Mouse (Mus musculus) forelimb bud, embryonic 11.5 days (tissue): ENCODE measurements around the gene Olfr1222.
"Not testable (repeated sequence)": the region's sequence is repeated elsewhere in the genome, so short reads cannot be mapped to it uniquely, and the experiment has no call there.

Experiments
- DNase-seq: peaks from one replicate; pipeline ENCODE4 v3.0.0-alpha.2; 2012; ENCODE audit warnings: low read depth, low spot score

Olfr1222 gene

GRCm38 (mm10) chr2:89132954-89133353 lies at the start of gene Olfr1222:
Gene Olfr1222 (minus strand): TSS chr2:89133054.
- DNase-seq: no peak

GRCm38 (mm10) chr2:89174569-89174968 lies 41.7 kb upstream of the Olfr1222 start, which contains the start of gene Olfr1225:
Gene Olfr1225 (minus strand): TSS chr2:89174669.
- DNase-seq: no peak

- DNase-seq: not testable (repeated sequence)
These were observed 31.9 kb upstream of the Olfr1222 start for GRCm38 (mm10) chr2:89164711-89165110.

- not testable (repeated sequence) for DNase-seq
These were observed 31.1 kb upstream of the Olfr1222 start, which contains the start of gene Olfr1224-ps1 for GRCm38 (mm10) chr2:89163991-89164390. Gene Olfr1224-ps1 (minus strand): TSS chr2:89164091.

GRCm38 (mm10) chr2:89151460-89151859 lies 18.6 kb upstream of the Olfr1222 start, which contains the start of gene Olfr1223:
Gene Olfr1223 (minus strand): TSS chr2:89151560.
- DNase-seq: no peak

GRCm38 (mm10) chr2:89117183-89117582 lies 15.7 kb downstream of the Olfr1222 start, which contains the start of gene Olfr1221:
Gene Olfr1221 (minus strand): TSS chr2:89117283.
- DNase-seq: no peak

- DNase-seq: no peak
These were observed 26.1 kb downstream of the Olfr1222 start, which contains the start of gene Olfr1220 for GRCm38 (mm10) chr2:89106735-89107134. Gene Olfr1220 (minus strand): TSS chr2:89106835.

- no peak for DNase-seq
These were observed 27.2 kb downstream of the Olfr1222 start for GRCm38 (mm10) chr2:89105651-89106050.

- DNase-seq: no peak
These were observed 39.0 kb downstream of the Olfr1222 start for GRCm38 (mm10) chr2:89093848-89094247.

- no peak for DNase-seq
These were observed 49.4 kb downstream of the Olfr1222 start, which contains the start of gene Olfr1219 for GRCm38 (mm10) chr2:89083413-89083812. Gene Olfr1219 (minus strand): TSS chr2:89083513.

- no peak for DNase-seq
These were observed 51.4 kb downstream of the Olfr1222 start for GRCm38 (mm10) chr2:89081487-89081886.
